Mouse (Mus musculus): ENCODE measurements at regions not wholly inside any gene's neighbourhood (a gene's known extent, or its start where the extent isn't known, plus 50 kb on each side); places are given as distances from the start of the nearest gene placed in this dataset.

DNA sequence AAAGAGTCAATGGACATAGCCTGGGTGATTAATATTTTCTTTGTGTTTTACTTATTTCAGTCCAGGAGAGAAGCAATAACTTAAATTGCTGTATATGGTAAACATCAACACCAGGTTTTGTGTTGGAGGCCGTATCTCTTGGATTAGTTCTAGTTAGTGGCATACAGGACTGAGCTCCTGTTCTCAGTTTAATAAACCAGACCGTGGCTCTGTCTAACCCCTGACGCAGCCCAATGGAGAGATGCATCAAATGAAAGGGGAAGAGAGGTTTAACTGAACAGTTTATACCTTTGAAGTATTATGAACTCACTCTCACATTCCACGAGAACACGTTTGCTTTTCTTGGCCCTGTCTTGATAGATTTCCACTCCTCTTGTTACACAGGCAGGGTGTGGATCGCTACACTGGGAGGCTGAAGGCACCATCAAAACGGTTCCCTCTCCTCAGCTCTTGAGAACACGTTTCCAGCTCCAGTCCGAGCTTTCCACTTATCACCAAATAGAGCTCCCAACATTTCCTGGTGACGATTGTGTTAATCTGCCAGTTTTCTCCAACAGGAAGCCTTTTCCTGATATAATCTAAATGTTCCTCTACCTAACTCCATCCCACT is 54.0 kb upstream of the Cerkl start:
- DNase-seq, result no peak

DNA sequence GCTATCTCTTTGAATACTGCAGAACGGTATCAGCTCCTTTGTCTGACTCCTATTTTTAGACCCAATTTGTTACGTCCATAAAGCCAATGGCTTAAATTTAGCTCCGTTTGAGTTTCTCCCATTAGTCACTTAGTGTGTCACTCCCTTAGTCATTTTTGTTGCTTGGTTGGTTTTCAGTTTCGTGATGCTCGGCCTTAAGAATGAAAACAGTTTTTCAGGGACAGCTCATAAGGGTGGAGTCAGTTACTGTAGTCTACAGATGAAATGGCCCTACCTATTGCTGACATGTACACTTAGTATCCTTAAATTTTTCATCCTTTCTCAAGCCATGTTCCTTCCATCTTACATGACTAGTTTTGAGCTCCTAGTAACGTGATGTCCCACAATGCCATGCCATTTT is 54.5 kb upstream of the Cerkl start:
- no peak for DNase-seq

DNA sequence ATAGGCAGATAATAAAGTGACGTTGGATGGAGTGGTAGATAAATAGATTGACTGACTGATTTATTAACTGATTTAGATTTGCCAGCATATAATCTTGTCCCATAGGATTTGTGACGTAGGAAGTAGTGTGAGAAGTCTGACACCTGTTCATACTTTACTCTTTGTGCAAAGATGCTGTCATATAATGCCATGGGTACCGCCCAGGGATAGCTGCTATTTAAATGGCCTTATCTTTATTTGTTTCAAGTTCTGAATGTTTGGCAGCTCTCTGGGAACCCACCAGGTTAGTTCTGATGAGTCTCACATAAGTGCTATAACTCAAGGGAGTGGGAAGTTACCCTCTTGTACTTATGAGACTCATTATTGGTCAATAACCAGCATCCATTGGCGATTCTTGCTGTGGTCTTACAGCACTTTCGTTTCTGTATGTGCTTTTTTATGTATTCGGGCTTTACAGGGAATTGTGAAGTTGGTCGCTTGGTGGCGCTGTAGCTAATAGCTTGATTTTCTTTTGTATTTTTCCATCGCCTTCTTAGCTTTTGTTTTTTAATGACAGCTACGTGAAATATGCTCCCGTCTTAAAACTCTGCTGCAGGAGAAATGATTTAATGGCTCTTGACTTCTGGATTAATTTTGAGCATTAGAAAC is 55.2 kb upstream of the Cerkl start:
- peak; percentile 77 for DNase-seq

DNA sequence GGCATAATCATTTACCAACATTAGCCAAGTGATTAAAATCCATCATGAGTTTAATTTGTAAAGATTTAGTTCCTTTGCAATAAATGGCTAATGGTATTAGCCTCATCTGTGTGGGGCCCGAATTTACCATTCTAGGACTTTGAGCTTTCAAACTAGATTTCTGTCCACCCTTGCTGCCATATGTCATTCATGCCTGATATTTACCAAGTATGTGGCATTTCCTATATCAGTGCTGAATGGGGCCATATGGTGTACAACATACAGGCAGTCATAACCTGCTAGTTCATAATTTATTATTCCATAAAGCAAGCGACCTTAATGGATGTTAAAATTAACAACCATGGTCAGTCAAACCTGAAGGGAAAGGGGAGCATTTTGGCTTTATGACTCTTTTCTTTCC is 55.8 kb upstream of the Cerkl start:
- no peak for DNase-seq

DNA sequence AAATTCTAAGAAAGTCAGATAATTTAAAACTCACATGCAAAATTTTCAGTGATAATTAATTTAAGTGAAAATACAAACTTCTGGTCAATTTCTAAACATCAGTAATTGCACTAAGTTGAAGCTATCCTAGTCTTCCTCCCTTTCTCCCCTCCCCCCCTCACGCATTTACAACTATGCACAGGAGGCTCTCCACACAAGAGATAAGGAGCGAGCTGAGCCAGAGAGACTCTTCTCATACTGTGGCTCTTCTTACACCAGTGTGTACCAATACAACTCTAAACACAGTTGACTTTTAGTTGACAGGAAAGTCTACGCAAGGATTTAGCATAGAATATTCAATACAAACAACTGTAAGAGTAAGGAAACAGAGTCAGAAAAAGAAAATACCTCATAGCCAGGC is 57.1 kb upstream of the Cerkl start:
- DNase-seq, result no peak

DNA sequence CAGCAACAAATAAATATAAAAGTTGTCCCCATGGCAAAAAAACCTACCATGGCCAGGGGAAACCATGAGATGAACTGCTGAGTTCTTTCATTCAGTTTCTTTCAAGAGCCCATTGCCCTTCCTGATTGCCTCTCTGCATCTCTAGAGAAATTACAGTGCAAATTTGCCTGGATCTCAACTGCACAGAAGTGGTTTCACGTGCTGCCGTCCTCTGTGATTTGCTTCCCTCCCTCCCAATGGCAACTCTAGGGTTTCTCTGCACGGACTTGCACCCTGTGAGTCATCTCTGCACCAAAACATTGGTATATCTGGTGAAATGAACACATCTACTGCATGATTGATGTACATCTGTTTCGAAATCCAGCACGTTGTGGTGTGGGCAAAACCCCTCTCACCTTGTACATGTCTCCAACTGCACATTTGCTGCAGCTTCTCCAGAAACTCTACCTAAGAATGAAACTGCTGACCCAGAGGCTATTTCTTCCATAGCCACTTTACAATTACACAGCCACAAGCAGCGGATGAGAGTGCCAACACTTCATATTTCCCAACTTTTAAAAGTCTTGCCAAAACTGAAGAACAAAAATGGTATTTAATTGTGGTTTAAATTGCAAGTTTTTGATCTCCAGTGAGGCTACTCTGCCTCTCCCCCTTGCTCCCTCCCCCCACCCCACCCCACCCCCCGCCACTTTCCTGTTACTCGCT is 61.6 kb upstream of the Cerkl start:
- DNase-seq, result no peak

DNA sequence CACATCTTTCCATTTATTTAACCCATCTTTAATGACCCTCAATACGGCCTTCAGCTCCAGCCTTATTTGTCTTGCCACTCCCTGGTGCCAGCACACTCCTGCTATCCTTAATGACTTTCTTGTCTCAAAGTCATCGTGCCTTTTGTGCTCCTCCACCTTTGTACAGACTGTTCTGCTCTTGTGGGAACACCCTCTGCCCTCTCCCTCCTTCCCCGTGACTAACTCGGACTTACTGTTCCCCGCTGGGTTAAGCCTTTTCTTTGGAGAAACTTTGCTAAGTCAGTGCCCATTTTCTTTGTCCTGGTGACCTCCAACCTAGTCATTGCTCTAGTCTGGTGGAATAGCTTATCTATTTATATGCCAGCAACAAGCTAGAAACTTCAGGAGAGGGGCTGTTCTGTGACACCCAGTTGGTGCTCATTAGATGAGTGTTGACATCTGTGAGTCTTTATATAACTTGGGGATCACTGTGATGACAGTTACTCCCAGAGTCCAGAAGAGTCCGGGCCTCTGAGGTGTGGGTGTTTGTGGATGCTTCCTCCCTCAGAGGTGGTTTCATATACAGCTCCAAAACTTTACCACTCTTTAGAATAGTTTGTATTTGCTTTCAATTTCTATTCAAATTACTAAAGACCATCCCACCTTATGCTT is 63.3 kb upstream of the Cerkl start:
- no peak for DNase-seq

DNA sequence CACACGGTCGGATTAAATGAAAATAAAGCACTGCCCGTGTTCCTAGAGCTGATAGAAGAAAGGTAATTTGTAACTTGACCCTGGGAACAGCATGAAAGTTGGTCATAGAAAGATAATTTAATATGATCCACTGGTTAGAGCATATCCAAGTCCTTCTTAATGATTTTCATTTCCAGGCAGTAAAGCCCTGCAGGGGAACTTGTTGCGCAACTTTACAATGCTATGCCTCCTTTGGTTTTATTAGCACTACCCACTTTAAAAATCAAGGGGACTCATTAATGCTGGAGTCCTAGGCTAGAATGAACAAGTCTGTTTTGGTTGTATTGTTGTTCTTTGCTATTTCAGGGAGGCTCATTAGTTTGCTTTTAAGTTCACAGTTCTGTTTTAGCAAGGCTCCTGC is 66.9 kb upstream of the Cerkl start:
- DNase-seq, result no peak

DNA sequence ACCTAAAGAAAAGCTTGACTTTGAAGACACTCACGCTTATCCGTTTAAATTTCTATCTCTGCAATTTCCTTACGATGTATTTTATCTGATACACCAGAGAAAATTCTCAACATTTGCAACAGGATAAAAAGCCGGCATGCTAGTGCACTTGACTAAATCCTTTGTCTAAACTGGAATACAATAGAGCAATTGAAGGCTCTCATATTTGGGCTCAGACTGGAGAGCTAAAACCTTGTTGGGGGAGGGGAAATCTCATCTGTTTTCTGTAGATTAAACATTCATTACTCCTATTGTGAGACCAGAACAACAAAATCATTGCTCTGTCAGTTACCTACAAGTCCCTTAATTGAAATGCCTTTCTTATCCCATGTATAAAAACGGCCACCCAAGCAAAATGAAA is 70.9 kb upstream of the Cerkl start:
- DNase-seq, result no peak

DNA sequence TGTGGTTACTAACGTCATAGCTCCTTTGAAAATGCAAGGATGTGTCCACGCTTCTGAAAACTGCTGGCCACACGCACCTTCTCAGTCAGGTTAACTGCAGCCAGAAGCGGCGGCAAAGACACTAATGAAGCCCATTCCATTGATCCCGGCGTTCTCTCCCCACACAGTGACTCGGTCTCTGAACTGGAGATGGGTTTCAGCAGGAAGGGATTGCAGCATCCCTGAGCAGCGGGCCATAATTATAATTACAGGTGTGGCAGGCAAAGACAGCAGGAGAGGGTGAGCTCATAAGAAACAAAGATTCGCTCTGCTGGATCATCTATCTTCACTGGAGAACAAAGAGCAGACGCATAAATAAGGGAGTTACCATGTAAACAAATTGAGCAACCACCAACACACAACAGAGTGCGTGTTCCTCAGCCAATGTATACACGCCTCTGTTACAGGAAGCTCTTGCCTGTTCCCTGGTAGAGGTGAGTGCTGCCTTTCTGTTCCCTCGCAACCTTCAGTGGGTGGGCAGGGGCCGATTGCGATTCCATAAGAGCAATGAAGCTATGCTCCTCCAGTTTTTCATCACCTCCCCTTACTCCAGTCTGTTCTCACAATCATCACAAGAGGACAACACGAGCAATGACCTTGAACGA is 71.9 kb upstream of the Cerkl start:
- DNase-seq, result no peak

DNA sequence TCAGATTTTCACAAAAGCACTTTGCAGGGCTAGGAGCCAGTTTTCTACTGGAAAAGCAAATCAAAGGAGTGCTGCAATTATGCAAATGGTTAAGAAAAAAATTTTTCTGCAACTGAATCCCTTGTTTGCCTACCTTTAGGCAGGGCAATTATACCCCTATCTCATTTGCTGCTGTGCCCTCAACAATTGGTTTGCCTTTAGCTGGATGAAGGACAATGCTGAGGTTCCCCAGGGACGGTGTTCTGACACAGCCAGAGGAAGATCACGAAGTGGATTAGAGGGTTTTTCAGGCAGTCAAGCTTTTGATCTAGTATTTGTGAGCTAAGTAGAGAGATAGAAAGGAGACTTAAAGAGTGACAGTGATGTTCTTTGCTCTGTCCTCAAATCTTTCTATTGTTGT is 72.6 kb upstream of the Cerkl start:
- DNase-seq, result no peak

DNA sequence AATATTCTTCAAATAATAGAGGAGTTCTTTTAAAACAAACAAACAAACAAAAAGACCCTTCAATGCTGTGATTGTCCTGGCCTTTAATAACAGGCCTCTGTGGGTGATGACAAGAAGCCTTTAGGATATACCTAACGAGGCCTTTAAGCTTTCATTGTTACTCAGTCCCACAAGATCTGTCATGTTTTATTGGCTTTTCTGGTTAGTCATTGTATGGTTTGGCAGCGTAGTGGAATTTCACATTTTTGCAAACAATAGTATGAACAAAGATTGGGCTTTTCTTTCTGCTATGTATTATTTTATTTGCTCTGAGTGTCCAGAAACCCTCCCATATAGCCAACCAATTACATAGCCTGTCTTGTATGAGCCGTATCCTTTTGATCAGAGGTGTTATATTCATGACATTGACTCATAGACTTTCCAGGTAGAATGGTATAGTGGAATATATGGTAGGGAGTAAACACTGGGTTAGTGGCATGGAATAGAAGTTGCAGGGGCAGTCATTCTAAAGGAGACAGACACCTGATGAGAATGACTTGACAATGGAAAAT is 76.1 kb upstream of the Cerkl start:
- DNase-seq, result no peak

DNA sequence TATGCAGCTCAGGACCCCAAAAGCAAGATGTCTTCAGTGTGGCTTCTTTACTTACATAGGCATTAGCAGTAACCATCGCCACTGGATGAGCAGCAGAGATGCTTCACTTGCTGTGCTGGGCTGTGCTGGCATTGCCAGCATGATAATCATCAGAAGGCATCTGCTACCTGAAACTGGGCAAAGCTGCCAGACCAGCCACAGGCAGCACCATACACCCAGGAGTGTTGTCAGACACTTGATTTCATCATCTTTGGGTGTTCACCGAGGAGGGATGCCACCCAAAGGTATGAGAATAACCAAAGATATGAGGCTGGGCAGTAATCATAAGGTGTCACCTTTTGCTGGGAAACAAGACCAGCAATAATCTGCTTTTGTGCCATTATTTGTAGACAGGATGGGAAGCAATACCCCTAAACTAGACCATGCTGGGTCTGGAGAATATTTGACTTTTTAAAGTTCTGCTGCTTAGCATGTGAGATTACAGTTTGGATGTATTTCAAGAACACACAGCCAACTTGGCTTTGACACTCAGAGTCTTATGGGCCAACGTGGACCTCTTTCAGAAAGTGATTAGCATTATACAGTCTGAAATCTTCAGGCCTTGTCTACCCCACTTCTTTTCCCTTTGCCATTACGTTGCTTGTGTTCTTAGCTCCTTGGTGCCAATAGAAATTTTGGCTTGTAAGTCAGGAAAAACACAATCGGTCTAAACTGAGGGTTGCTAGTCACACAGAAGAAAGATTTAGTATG is 80.7 kb upstream of the Cerkl start:
- no peak for DNase-seq

DNA sequence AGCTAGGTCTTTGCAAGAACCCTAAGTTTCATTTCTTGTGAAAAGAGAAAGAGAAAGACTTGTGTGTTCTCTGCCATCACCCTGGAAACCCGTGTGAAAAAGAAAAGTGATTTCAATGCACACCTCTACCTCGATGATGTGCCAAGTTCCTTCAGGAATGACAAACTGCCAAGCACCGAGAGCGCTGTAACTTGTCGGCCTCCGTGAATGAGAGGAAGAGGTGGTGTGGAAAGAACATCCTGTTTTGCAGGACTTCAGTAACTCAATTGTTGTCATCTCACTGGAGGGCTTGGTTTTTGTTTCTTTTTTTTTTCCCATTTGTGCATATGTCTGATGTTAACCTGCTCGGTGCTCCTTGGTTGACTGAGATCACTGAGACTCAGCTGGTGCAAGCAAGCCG is 83.8 kb upstream of the Cerkl start:
- no peak for DNase-seq

DNA sequence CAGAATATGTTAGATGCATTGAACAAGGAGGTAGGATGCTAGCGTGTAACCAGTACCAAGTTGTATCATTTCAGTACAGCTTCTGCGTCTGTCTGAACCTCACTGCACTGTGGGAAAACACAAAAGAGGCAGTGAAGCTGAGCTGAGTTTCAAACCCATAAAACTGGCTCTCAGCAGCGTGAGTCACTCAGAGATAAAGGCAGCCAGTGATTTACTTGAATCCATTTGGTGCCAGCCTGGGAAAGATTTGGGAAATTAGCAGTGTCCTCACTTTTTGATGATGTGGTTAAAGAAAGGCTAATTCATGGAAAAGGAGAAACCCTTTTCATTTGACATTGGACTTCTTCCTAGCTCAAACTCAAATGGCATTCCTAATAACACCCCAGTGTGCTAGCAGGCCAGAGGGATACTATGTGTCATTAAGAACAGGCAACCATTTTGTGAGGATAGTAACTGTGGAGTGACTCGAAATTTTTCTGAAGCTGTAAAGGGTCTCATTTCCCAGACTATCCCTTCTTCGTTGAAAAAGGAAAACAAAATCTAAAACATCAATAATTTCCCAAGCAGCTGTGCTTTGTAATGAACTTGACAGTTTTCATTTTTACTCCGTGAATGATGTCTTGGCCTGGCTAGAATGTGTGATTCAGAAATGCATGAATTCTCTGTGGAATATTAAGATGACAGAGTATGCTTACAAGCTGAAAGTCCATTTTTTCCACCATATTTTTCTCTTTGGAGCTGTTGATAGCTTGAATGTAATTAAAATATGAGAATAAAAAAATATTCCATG is 85.8 kb upstream of the Cerkl start:
- DNase-seq, result no peak

DNA sequence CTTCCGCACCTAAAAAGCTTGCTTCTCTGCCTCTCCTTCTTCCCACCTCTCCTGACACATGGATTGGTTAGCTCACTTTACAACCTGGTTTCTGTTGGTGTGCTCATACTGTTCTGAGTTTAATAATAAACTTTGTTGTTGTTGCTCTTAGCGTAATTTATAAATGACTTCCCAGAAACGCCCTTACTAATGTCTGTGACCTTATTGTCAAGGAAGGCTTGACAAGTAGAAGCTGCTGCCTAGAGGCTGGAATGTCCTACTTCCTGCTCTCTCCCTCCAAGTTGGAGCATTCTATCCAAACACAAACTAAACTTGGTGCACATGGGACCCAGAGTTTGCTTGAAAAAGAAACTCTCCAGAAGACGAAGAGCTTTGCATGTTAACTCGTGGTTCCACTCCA is 86.9 kb upstream of the Cerkl start:
- no peak for DNase-seq

DNA sequence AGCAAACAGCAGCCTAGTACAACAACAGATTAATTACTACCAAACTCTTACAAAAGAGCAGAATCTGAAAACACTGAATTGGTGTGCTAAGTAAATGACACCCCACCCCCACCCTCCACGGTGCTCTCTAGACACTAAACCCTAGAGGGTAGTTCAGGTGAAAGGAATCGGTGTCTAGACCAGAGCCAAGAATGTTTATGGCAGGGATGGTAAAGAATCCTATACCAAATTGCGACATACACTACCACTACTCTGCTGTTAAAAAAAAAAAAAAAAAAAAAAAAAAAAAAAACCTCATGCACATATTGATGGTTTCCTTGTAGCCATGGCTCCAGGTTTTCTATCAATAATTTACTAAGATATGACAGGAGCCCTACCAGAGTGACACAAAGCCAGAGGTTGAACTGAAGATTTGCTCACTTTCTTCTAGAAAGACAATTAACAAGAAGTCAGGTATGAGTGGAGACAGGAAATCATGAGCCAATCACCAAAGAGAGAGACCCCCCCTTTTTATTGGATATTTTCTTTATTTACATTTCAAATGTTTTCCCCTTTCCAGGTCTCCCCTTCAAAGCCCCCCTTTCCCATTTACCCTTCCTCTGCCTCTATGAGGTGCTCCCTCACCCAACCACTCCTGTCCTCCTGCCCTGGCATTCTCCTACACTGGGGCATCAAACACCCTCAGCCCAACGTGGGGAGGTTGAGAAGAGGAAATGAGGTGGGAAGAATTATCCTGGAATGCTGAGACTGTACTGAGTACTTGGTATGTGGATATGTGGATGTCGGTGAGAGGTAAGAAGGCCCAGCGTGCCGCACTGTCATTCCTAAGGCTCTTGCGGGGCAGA is 87.6 kb upstream of the Cerkl start:
- no peak for DNase-seq

DNA sequence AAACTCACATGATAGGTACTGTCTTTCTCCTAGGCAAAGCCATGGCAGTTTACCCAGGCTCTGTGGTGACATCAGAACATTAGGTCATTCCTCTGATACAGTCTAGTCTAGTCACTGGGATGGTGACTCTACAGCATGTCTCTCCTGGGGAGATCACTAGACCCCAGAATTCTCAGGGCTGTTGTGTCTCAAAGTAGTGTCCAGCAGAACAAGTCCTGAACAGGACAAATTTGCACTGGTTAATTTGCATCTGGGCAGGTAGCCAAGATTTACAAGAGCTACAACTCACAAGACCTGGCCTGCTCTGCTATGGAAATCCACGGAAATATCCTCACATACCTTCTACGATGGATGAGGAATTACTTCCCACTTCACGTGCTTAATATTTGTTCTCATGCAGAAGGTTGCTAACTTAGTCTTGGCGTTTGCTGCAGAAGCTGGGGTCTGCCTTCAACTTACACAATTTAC is 88.2 kb upstream of the Cerkl start:
- no peak for DNase-seq

DNA sequence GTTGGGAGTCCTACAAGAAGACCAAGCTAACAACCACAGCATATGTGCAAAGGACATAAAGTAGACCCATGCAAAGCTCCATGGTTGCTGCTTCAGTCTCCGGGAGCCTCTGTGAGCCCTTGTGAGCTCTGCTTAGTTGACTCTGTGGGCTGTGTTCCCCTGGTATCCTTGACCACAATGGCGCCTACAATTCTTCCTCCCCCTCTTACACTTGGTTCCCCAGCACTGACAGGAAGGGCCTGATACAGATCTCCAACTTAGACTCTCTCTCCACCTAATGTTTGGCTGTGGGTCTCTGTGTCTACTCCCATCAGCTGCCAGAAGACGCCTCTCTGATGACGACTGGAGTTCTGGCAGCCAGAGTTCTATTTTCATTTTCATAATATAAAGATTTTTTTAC is 88.9 kb upstream of the Itprid2 start:
- DNase-seq, result no peak

DNA sequence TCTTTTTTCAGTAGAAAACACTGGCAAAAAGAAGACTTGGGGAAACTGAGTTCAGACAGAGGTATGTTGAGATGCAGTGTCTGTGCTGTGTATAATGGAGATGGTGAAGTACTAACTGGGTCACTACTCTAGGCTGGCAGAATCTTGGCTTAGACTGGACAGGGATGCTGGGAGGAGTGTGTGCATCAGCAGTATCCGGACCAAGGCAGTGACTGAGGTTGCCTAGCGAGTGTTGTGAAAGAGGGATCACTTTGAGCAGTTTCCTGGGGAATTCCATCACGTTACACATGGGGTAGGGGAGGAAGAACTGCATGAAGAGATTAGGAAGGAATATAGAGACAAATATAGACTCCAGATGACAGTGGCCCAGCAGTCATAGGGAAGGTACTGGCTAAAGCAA is 87.9 kb upstream of the Itprid2 start:
- no peak for DNase-seq

Measured in thymus, postnatal 4 days (tissue).